Mouse (Mus musculus) left cerebral cortex, postnatal 10 days (tissue): ENCODE results near the gene Gm21748. TPM values are rescaled to one million over a fixed set of nuclear protein-coding genes. Genes with fewer than 3 reads are reported as not detected.
"Not testable (repeated sequence)": the region's sequence is repeated elsewhere in the genome, so short reads cannot be mapped to it uniquely, and the experiment has no call there.

Experiments
- DNase-seq, 2 experiments: peaks; one replicate each; pipeline ENCODE4 v3.0.0; 2021 to 2022; ENCODE audit warnings: low spot score in 2 of 2, mixed read lengths in 1 of 2; ENCODE audit errors: extremely low spot score in 1 of 2
- intact Hi-C: fragments of 180-260 bp; cut with DNase I; formaldehyde crosslinking; loops from one replicate; pipeline ENCODE4 v1.15.1; 2025
- total RNA-seq, 2 experiments: library from RNA; stranded (reverse); gene quantifications; 2 replicates each; pipeline ENCODE4 v1.2.3; 2021

Gene Gm21748
- total RNA-seq, result not detected

DNA sequence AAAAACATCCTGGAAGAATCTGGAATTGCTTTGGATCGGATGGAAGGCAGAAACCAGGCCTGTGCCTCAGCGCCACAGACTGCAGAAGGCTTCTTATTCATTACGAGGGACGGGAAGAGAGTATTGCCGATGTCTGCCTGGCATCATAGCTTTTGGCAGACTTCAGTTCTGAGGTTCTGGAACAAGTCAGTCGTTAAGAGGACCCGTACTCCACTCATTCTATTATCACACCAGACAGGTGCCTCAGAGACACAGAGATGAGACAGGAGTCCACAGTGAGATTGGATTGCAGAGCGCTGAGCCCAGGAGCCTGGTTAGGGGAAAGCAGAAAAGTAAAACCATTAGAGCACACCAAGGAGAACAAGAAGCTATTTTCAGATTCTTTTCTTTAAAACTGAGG, at the start of gene Gm21748:
Gene Gm21748 (minus strand): TSS at position 101 of the 400 bp plus-strand sequence.
- intact Hi-C loops, result not testable (repeated sequence)

More for the DNA sequence above, at the start of gene Gm21748:
- DNase-seq, result not testable (repeated sequence)

Other genes starting within 250 kb of the Gm21748 start
- gene Gm21860, start 84.4 kb downstream of the Gm21748 start, total RNA-seq, result not detected
- gene Gm47283, start 54.4 kb downstream of the Gm21748 start, total RNA-seq, result not detected